Mouse (Mus musculus): ENCODE measurements at regions not wholly inside any gene's neighbourhood (a gene's known extent, or its start where the extent isn't known, plus 50 kb on each side); places are given as distances from the start of the nearest gene placed in this dataset.

DNA sequence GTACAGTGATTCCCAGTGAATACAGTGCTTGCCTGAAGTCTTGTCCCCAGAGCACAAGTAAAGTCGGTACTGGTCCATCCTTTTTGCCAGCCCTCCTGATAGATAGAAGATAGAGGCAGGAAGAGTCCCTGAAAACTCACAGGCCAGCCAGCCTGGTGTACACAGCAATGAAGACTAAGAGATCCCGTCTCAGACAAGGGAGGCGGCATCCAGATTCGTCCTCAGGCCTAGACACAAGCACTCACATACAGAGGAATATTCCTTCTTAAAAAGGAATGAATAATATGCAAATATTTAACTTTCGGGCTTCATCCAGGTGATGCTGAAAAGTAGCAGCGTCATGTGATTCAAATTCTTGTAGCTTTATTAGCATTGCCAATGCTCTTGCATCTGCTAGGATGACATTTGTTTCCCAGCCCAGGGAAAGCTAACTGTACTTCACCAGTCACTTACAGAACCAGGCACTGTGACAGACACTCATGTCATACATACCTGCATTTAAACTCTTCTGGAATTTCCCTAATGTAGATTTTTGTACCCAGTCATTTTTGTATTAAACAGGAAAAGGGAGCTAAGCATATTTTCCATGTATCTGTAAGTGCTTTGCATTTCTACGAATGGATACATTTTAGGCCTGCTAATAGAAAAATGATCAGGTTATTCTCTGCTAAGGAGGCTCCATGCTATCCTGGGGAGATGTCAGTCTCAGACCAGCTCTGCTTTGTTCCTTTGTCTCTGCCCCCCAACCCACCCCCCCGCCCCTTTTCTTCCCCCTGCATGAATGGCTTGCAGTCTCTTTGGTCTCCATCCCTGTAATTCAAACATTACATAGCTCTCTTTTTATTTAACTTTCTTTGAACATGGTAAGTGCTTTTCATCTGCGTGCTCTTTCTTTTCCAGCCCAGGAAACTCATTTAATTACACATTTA, 162.5 kb upstream of the Gm9747 start:
- no peak for DNase-seq

DNA sequence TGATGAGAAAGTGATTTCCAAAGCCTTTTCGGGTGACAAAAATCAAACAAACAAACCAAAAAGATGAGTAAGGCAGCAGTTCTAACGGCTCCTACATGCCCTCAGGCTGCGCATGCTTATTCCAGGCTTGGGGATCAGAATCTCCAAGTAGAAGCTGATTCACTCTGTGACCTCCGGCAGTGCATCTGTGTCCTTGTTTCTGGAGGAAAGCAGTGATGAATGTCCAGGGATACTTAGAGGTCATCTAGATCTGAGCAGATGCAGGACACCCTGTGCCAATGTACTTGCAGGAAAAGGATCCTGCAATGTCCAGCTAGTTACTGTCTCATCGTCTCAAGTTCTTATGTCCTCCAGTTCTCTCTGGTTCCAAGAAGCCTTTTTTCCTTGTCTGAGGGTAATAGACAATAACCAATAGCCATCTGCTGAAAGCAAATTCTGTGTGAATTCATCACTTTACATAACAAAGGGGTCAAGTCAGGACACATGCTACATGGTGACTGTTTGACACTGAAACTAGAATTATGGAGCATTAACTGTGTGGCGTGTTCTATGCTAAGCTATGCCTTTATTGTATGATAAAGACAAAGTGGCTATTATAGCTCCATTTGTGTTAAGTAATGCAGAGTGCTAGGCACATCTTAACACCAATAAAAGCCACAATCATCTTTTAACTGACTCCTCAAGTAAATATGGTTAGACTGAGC, 143.6 kb upstream of the Gm9747 start:
- DNase-seq = no peak

DNA sequence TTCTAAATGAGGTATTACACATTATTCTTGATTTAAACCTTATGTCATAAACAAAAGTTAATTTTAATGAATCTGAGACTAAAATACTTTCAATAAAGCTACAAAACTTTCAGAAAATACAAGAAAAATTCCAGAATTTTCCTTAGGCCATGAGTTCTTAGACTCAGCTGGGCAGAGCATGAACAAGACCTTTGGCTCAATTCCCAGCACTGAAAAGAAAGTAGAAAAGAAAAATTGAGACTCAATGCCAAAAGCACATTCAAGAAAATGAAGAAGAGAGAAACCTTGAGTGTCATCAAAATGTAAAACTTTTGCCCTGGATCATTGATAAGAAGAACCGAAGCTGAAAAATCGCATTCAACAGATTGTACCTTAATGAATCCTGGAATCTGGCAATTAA, 137.8 kb upstream of the Gm9747 start:
- no peak for DNase-seq

DNA sequence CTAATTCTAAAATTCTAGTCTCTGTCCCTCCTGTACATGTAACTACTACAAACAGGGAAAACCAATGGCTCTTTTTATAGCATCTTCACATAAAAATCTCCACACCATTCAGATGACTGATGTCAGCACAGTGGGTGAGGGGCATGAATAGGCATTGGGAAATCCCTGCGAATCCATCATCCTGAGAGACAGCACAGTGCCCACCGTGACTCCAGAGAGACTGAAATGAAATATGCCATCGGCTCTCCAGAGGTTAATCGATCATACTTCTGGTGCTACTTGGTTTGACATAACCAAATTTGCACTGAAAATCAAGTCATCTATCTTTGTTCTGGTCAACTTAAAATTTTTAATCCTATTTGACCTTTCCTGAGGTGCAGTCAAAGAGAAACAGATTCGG, 126.2 kb upstream of the Gm9747 start:
- no peak for DNase-seq

DNA sequence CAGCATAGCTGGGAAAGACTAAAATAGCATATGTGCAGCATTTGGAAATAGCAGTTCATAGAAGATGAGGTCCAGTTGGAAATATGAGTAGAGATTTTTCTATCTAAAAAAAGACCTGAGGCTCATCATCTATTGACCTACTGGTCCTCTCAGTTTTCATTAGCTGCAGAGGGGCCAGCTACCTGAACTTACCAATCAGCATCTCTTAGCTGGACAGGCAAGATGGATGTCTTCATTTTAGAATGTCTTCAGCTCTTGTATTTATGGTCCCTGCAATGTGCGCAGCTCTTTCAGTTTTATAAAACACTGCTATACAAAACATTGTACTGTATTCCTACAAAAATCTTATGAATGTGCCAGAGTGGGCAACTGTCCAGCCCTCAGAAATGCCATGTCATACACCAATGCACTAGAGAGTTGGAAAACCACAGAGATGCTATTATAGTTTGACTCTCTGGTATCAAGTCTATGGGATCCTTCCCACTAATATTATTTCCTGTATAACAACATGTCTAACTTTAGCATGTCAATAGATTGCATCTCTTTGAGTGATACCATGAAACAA, 122.8 kb upstream of the Gm9747 start:
- DNase-seq = no peak

DNA sequence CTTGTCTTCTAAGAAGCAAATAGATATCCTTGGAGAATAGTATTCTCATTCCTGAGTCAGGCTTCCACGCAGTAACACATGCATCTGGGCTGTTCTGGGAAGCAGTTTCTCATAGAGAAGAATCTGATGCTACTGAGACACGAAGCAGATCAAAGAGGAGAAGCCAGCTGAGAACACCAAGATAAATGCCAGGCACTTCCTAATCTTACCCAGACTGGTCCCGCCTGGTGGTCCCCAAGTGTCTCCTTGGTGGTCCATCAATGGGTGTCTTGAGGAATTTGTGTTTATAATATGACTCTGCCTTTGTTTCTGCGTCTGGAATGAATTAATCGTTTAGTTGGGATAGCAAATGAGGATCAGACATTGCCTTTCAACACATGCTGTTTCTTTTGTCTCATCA, 120.5 kb upstream of the Gm9747 start:
- peak; percentile 3 for DNase-seq

DNA sequence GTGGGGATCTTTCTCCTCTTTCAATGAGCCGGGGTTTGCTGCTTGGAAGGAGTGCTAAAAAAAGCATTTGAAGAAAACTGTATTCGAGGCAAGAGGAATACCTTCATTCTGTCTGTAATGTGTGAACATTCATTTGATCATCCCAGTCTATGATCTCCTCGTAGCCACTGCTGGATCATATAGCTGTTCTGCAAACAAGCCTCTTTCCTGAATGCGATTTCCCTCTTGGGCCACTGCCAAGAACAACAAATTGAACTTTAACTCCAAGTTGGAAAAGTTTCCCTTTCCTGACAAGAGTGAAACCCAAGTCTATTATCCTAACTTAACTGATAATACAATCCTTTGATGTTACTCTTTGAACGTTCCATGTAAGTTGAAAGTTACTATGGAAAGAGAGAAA, 108.4 kb upstream of the Gm9747 start:
- DNase-seq = no peak

DNA sequence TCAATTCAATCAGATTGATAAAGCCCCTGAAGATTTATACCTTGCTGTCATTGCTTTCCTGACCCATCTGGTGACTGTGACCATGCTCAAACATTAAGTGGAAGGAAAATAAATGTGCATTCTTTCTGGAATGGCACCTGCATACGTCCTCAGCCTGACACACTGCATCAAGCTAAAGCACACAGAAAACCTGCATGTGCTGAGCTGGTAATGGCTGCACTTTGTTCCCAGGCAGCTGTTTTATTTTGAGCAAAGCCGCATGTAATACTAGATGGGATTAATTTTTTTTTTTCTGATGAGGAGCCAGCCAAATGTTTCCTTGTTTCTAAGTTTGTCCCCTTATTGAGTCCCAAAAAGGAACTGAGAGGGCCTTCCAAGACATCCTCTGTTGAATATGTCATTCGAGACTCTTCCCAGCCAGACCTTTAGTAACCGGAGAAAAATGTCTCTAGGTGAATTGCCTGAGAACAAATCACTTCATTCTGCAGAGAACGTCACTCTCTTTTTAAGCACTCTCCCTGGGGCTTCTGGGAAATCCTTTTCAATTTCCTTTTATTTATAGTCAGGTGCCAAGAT, 103.1 kb upstream of the Gm9747 start:
- DNase-seq = no peak

DNA sequence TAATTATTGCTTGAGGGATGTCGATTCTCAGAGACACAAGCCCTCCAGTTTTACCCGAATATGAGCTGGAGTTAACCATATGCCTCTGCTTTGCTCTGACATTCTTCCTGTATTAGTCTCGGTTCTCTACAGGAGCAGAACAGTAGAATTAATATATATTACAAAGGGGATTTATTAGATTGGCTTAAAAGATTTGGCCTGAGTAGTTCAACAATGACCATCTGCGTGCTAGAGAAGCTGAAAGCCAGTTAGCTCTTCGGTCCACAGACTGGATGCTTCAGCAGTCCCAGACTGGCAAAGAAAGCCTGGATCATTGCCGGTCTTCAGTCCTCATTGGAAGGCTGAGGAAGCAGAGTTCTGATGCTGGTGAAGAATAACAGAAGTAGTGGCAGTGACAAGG, 100.4 kb upstream of the Gm9747 start:
- DNase-seq = no peak

DNA sequence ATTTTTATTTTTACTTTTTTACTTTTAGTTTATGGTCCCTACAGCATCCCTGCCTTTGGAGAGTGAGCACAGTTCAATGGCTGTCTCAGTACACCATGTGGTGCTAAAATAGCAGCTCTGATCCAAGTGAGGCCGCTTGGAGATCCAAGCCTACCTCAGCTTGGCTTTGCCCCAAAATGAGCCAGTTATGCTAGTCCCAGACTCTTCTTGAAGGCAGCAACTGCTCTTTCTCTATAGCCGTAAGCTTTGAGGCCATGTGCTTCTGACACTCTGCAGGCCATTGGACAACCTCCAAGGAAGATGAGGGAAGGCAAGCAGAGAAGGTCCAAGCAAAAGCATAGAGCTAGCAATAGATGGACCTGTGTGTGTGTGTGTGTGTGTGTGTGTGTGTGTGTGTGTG, 98.0 kb upstream of the Gm9747 start:
- DNase-seq = no peak

DNA sequence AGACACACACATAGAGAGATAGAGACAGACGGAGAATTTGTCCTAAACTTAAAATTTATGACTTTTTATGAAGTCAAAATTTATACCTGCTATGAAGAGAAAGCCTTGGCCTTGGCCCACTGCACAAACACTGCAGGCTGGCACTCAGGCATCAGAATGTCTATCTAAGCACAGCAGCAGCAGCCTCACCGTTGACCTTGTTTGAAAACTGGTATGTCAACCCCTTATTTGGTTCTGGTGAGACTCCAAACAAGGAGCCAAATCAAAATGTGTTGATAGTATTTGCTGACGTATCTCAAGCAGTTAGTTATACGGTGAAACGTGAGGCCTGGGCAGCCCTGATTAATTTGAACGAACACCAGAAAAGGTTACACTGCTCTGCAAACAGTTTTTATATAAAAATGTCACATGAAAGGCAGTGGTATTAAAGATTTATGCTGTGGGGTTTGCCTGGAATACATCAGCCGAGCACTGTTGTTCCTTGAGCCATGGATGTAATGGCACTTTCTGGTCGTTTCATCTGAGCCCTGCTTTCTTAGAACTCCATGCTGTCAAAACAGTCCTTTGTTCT, 97.1 kb upstream of the Gm9747 start:
- no peak for DNase-seq

DNA sequence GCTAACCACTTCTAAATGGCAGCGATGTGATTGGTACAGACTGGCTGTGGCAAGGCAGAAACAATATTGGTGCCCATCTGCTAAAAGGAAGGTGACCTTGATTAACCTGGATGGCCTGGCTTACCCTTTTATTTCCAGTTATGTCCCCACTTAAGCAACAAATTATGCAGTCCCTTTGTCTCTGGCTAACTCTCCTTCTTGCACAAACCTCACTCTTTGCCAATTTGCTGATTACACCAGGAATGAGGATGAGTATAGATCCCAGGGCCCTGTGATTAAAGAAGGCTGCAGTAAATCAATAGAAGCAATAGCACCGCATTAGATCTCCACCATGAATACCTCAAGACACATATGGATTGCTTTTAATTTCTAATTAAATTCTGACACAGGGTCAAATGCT, 87.7 kb upstream of the Gm9747 start:
- DNase-seq = no peak

DNA sequence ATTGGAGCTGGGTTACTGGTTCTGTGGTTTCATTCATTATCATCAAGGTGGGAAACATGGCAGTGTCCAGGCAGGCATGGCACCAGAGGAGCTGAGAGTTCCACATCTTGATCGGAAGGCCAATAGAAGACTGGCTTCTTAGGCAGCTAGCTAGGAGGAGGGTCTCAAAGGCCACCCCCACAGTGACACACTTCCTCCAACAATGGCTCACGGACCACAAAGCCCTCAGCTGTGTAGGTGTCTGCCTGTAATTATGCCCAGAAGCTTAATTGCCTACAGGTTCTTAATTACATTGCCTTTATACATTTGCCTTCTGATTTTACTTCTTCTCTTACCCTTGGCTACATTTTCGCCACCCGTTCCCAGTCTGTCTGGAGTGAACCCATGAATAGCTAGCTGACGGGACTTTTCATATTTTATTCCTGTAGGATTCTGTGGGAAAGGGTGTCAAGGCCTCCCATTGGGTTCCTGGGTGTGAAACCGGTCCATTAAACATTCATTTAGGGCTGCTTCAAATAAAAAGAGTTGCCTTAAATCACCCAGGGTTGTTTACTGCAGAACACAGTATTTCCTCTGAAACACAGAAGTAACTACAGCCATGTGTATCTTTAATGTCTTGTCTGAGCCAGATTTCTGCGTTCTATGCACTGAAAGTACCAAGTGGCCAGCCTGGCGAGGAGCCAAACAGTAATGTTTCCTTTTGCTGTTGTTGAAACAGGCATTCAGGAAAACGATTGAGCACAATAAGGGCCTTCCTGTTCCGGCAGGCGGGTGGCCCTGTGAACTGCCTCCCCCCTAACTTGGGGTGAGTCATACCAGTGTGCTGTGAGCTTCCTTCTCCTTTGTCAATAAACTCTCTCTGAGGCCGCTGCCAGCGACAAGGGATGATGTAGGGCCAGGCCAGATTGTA, 82.4 kb upstream of the Gm9747 start:
- peak; percentile 17 for DNase-seq

DNA sequence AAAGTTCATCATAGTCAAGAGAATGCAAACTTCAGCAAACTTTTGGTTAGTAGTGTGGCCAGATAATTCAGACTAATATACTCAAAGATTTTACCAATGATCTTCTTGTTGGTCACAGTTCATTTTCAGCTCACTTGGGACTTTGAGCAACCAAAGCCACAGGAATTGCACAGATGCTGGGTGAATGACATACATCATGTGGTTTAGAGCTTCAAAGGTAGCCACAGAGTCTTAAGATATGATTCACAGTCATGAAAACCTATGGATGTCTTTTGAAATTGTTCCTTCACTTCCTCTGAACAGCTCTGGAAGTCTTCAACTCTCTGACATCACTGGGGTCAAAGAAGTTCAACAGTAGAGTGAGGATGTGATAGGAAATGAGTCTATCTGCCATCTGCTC, 77.0 kb upstream of the Gm9747 start:
- no peak for DNase-seq

DNA sequence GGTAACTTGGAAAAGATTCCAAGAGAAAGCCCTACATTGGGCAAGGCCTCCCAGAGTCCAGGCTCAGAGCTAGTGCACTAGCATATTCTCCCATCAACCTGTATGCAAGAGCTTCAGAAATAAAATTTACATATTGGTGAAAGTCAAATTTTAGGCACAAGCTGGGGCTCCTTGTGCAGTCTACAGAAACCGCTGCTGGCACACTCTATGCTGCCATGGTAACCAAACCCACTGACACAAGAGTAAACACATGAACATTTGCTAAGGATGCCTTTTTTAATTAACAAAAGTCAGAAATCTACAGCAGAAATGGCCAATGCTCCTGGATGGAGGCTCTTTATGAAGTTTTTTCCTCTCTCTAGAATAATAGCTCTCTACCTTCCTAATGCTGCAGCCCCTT, 75.9 kb upstream of the Gm9747 start:
- peak; percentile 32 for DNase-seq

DNA sequence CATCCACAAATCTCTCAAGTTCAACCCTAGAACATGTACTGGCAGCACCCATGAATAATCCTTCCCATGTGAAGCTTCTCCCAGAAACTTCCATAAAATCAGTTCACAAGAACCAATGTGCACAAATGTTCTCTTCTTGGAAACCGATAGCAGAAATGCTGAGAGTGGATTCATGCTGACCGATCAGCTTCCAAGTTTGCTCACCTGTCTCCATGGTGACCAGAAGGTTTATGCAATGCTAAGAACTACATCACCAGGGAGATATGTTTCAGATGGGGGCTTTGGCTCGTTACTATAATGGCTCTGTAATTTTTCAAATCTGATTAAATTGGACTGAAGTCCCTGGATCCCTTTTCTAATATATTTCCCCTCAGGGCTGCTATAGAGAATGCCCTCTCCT, 74.4 kb upstream of the Gm9747 start:
- DNase-seq = peak; percentile 1

DNA sequence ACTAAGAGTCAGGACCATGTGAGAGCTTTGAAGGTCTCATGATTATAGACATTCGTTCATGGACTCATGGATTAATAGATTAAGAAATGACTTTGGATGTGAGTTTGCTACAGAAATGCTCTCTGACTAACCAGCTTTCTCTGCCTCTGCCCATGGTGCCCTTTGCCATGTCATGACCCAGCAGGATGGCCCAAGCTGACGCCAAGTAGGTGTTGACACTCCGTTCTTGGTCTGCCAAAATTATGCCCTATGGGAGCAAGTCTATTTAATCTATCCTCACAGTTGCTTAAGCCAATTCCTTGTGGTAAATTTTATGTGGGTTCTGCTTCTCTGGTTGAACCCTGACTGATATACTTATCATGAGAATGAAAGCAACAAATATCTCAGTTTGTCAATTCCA, 73.7 kb upstream of the Gm9747 start:
- no peak for DNase-seq

DNA sequence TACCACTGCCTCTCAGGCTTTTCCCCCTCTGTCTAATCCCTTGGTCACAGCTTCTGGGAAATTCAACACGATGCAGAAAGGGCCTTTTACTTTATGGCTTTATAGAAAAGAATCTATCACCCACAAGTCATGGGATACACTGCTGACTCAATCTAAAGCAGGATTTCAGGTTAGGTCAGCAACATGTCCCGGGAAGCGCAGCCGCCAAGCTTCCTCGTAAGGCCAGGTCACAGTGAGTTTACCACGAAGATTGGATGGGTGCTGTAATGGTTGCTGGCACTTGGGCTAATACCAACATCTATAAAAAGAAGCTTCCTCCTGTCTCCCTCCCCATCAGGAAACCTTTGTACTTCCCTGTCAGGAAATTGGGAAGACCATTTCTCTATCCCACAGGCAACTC, 70.0 kb upstream of the Gm9747 start:
- no peak for DNase-seq

DNA sequence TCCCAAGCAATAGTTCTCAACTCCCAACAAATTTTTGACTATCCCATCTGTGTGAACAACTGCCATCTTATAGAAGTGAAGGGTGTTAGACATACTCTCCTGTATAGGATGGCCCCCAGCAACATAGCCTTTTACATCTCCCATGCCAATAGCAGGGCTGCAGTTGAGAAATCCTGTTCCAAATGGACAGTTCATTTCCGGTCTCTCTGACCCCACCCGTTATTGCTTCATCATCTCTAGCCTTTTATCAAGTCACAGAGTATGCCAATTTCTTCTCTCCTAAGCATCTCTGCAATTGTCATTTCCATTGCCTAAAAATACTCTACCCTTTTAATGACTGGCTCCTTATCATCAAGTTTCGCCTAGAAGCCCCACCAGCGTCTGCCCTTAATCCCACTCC, 64.8 kb upstream of the Gm9747 start:
- DNase-seq = no peak

DNA sequence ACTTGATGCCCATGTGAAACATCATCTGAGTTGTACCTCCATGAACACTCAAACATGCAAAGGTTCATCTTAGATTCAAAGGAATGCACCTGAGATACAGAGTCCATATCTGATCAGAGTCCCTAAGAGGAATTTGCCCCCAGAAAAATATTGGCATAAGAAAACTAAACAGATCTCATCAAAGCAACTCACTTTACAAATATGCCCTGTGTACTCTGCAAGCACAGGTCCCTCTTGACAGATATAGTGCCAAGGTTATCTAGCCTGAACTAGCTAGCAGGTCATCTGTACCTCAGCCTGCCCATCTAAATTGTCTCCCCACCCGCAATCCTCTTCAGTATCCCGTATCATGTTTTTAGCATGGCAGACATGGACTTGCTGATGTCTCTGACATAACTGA, 64.0 kb upstream of the Gm9747 start:
- no peak for DNase-seq

DNA sequence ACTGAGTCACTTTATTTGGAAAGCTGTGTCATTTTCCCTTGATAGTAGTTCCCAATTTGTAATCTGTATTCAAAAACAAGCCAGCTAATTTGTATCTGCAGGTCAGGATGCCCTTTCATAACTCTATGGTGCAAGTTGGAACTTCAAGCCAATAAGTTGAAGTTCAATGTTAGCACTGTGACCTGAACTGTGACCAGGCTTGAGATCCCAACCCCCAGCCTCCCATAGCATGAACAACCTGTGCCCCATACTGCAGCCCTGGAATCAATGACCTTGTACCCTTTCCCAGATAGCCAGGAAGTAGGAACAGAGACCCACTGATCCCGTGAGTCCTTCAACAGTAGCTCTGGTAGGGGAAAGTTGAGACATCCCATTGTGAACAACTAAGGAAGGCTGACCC, 52.5 kb upstream of the Gm9747 start:
- DNase-seq = no peak
